Mouse (Mus musculus) hindlimb bud, embryonic 11.5 days (tissue): ENCODE results near the gene Tex36.

Experiments used
- DNase-seq: peaks from one replicate; pipeline ENCODE4 v3.0.0-alpha.2; 2012; ENCODE audit warnings: low read depth, low spot score; ENCODE audit errors: extremely low spot score

Tex36 gene

GRCm38 (mm10) chr7:133602058-133602457, at the start of gene Tex36:
Tex36 (minus strand) TSS chr7:133602158.
- no peak for DNase-seq

GRCm38 (mm10) chr7:133645716-133646115, 43.8 kb upstream of the Tex36 start:
- DNase-seq = no peak

- DNase-seq = no peak
These were observed 36.9 kb upstream of the Tex36 start for GRCm38 (mm10) chr7:133638821-133639220.

GRCm38 (mm10) chr7:133638306-133638705, 36.3 kb upstream of the Tex36 start:
- DNase-seq = no peak

DNA sequence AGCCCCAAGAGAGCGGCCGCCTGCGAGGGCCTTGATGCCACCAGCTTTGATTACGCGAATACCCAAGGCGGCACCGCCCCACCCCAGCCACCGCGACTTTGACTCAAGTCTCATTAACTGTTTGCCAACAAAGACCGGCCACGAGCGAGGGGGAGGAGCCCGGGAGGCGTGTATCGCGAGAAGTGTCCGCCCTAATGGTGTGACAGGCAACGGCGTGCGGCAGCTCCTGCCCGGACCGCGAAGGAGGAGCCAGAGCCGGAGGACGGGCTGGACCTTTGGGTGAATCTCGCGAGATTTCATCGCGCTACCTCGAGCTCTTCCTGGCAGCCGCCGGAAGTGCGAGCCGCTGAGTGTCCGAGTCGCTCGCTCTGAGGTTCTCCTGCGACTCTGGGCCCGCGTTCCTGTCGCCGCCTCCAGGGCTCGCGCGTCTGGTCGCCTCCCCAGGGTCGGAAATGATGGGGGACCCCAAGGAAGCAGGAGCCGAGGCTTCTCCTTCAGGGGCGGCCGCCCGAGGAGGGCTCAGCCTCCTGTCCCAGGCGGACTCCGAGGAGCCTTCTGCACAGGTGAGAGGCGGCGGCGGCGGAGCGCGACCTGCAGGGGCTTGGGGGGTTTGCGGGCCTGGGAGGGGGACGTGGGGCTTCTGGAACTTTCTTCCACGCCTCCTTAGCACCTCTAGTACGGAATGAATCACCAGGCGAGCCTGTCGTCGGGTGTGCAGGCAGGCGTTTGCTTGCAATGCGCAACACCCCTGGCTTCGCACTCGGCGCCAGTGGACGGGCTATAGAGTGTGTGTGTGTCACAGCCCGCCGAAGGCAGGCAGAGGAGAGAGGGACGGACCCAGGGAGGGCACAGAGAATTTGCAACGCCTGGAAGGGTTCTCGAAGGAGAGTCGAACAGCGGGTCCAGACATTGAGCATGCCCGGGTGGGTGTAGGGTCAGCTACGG, 35.7 kb upstream of the Tex36 start, which contains the start of gene Edrf1:
Gene Edrf1, plus strand, starts transcription at position 183 of the 945 bp plus-strand sequence.
- peak; percentile 99 for DNase-seq

- peak; percentile 87 for DNase-seq
These were observed 34.9 kb upstream of the Tex36 start for GRCm38 (mm10) chr7:133636738-133637352.

GRCm38 (mm10) chr7:133634932-133635650, 33.1 kb upstream of the Tex36 start:
- DNase-seq = peak; percentile 97

DNA sequence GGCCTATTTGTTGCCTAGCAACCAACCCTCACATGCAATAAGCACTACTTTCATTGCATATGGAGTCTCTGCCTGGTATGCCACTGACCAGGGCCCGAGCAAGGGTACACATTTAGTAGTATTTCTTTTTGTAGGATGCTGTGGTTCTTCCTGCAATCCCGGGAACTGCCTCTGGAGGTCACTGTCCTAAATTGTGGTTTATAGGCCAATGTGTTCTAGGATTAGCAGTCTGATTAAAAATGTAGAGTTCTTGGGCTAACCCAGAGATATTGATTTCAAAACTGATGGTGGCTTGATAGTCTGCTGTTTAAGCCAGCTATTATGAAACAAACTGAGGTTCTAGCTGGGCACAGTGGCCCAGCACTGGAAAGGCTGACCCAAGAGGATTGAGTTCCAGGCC, 30.5 kb upstream of the Tex36 start:
- DNase-seq = no peak

DNA sequence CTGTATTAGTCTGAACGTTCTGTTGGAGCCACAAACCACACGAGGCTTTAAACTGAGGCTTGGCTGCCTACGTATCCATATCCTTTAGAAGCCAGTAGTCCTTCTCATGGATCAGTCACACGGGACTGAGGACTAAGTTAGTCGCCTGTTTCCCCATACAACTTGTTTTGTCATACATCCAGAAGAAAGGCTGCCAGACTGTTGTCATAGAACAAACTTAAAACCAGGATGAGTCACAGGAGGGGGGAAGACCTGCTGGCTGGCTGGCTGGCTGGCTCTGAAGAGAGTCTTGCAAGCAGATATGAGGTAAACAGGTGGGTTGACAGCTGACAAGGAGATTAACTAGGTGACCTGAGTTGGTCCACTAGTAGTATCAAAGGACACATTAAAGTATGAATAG, 28.9 kb upstream of the Tex36 start:
- no peak for DNase-seq

GRCm38 (mm10) chr7:133627184-133627936, 25.4 kb upstream of the Tex36 start:
- no peak for DNase-seq

DNA sequence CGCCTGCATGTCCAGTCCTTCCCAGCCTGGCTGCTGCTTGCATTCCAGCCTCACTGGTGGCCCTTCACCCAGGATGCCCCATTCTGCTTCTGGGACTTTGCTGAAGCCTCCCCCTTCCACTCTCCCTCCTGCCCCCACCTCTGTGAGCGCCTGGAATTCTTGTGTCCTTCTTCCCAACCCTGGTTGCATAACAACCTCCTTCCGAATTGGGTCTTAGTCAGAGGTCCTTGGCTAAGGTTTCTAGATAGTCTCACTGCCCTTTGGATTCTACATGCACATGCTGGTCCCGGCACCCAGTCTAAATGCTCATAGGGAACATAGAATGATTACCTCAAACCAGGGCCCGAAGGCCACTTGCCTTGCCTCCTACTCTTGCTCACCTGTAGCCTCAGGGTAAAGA, 21.3 kb upstream of the Tex36 start:
- no peak for DNase-seq

- no peak for DNase-seq
These were observed 18.8 kb upstream of the Tex36 start for GRCm38 (mm10) chr7:133620721-133621120.

GRCm38 (mm10) chr7:133612981-133613380, 11.0 kb upstream of the Tex36 start:
- no peak for DNase-seq

- DNase-seq = no peak
These were observed 7.6 kb upstream of the Tex36 start for GRCm38 (mm10) chr7:133609585-133609984.

DNA sequence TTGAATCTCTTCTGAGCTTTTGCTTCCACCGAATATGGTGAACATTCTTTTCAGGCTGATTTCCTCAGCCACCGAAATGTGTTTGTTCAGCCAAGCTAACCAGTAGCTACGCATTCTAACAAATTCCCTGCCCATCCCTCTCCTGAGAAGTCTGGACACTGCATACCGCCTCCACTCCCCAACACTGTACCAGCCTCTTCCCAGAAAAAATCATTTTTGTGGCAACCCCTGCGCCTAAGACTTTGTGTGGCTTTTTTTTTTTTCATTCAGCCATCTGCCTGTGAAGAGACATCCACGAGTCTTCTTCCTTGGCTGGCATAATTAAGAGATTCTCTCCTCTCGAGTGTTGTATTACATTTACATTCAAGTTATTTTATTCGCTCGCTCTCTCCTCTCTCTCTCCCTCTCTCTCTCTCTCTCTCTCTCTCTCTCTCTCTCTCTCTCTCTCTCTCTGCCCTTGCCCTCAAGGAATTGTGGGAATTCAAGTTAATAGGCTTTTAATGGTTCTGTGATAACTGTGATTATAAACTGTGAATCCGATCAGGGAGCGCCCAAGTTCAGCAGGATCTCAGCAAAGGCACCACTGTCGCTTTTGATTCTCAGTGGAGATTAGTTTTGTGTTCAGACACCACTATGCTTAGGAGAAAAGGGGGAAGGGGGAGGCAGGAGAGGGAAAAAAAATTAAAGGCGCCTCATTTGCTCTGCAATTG, 6.8 kb upstream of the Tex36 start:
- no peak for DNase-seq

DNA sequence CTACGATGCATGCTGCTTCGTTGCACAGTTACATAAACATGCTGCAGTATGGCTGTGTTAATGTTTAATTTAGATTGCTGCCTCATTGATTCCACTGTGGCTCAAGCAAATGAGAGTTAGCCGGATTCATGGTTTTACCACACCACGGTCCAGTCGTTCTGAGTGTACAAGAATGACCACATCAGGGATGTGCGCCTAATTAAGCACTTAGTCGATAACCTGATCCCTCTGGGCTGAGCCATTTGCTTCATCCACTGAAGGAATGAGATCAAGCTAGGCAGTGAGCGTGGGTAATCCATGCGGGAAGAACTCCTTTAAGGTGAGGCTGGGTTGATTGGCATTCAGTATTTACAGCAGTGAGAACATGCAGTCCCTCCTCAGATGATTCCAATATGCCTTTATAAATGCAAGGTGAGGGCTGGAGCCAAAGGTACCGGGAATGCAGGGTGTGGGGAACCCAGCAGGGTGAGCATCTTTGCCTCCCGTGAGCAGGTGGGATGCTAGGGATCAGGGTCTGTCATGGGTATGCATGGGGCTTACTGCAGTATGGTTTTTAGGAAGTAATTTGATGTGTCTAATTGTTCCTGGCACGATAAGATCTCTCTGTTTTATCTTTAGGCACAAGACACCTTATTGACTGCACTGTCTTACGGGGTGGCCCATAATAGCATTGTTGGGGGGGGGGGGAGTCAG, 6.1 kb upstream of the Tex36 start:
- no peak for DNase-seq

- DNase-seq = no peak
These were observed 5.4 kb upstream of the Tex36 start for GRCm38 (mm10) chr7:133607331-133607730.

GRCm38 (mm10) chr7:133604427-133605081, 2.6 kb upstream of the Tex36 start:
- no peak for DNase-seq

DNA sequence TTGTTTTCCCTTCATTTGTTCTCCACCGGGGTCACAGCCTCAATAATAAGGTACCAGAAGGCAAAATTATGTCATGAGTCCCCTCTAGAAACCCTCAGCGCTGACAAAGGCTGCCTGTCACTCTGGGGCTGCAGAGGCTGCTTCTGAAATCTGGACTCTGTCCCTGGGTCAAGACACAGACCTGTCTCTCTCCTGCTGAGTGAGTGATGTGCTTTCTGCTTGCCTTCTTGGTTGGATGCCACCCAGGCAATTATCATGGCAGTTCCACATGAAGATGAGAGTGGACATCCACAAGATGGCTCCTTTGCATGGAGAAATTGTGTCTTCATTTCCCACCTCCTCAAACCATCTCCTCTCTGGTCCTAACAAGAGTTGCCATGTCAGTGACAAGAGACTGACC, 1.2 kb upstream of the Tex36 start:
- no peak for DNase-seq
